Mouse (Mus musculus) hindbrain, postnatal 0 days (tissue): ENCODE data around the gene Lrrc4b. TPM values are rescaled to one million over a fixed set of nuclear protein-coding genes. Genes with fewer than 3 reads are reported as not detected.

ENCODE experiments used
- ATAC-seq: fragments of 200-750 bp; cut with Nextera tagmentation; 2 replicates; pipeline ENCODE4 v1.8.0; 2017; ENCODE audit warnings: mild to moderate bottlenecking, moderate TSS enrichment, moderate library complexity
- DNase-seq: peaks from one replicate; pipeline ENCODE4 v3.0.0-alpha.2; 2015; ENCODE audit warnings: low spot score
- H3K27ac ChIP-seq: fragments of 300-500 bp; sonication (generic); 2 replicates; pipeline ENCODE4 v1.5.1; 2014; ENCODE audit warnings: mild to moderate bottlenecking
- H3K27me3 ChIP-seq: fragments of 300-500 bp; sonication (generic); 2 replicates; pipeline ENCODE4 v1.6.1; 2014; ENCODE audit warnings: low read length, mixed read lengths; ENCODE audit not compliant: insufficient read depth
- H3K36me3 ChIP-seq: fragments of 300-500 bp; sonication (generic); 2 replicates; pipeline ENCODE4 v1.6.1; 2014; ENCODE audit warnings: low read length, mixed read lengths; ENCODE audit not compliant: insufficient read depth
- H3K4me1 ChIP-seq: fragments of 300-500 bp; sonication (generic); 2 replicates; pipeline ENCODE4 v1.6.1; 2014; ENCODE audit warnings: antibody characterized with exemption, low read length, mixed read lengths; ENCODE audit not compliant: insufficient read depth
- H3K4me2 ChIP-seq: fragments of 300-500 bp; sonication (generic); 2 replicates; pipeline ENCODE4 v1.6.1; 2014; ENCODE audit warnings: low read depth, mild to moderate bottlenecking, low read length, moderate library complexity, mixed read lengths
- H3K4me3 ChIP-seq: fragments of 300-500 bp; sonication (generic); 2 replicates; pipeline ENCODE4 v1.5.1; 2014; ENCODE audit warnings: low read length
- H3K9ac ChIP-seq: fragments of 300-500 bp; sonication (generic); replicated peaks from 2 replicates; pipeline ENCODE4 v1.6.1; 2014; ENCODE audit warnings: mild to moderate bottlenecking, low read length, moderate library complexity, mixed read lengths
- H3K9me3 ChIP-seq: fragments of 300-500 bp; sonication (generic); 2 replicates; pipeline ENCODE4 v1.6.1; 2016; ENCODE audit warnings: low read length, mixed read lengths
- CTCF ChIP-seq: IDR thresholded peaks from 2 replicates; pipeline ENCODE4 v1.5.1; 2016; ENCODE audit warnings: antibody characterized with exemption, control low read depth, low read depth
- WGBS: fragments of 180-500 bp; shearing (Covaris S2); extraction: QIAGEN DNeasy Blood & Tissue Kit; methylation state at CpG from one replicate; pipeline ENCODE4 v1.1.7; 2014; 5-methylcytosine and 5-hydroxymethylcytosine counted together
- polyA plus RNA-seq: library from polyadenylated mRNA; unstranded; fragments of >200 nt; fragmentation: Nextera tagmentation; extraction: Ambion mirVana; gene quantifications from 2 replicates; pipeline ENCODE4 v1.2.1, GENCODE M21; 2015
- total RNA-seq: library from RNA; depleted of rRNA; stranded (reverse); fragments of >200 nt; gene quantifications from 2 replicates; pipeline ENCODE4 v1.2.3, GENCODE M21; 2014

Gene Lrrc4b
- total and polyA plus RNA-seq, 2 experiments from 2014 or later, result 19.6 to 562 TPM

- no peak for ATAC-seq
Measured at GRCm38 (mm10) chr7:44484109-44484508, 55.3 kb downstream of the Lrrc4b start.

DNA sequence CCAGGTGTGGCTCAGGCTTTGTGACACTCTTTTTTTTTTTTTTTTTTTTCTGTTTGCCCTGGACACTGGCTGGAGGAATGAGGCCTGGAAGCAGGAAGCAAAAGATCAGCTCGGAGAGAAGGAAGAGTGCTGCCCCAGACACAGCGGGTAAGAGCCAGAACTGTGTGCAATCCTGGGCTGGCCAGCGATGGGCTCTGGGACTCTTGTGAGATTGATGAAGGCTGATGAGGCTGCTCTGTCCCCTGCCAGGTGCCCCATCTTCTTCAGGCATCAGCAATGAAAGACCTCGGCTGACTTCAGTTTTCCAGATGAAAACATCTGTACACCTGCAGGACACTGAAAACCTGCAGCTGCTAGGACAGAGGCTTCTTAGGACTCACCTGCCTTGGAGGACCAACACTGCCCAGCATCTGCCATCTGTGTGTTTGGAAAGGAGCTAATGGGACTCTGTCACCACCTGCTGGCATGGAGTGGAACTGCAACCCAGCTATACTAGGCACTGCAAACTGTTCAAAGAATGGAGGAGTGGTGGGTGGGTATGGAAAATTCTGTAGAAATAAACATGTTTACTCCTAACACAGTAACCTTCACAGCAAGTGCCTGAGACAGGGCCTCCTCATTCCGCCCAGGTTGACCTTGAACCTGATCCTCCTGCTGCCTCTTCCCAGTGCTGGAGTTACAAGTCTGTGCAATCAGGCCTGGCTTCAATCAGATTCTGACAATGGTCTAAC, 56.2 kb downstream of the Lrrc4b start:
- no peaks in the 10 kb centered on the region for H3K27me3 ChIP-seq
- peak; percentile 100 for TF ChIP-seq CTCF
- H3K9ac ChIP-seq, result no peak overlapping the region
- H3K9me3 ChIP-seq, result no peaks in the 10 kb centered on the region
- H3K27ac ChIP-seq, result no peak overlapping the region
- peaks cover 13% of the 10 kb centered on the region; the same call in 1 of the 2 replicates for H3K36me3 ChIP-seq
- 43% methylated on average over 5 of the region's 5 CpGs for WGBS
- peak; percentile 86 for ATAC-seq
- H3K4me3 ChIP-seq, result no peak overlapping the region
- peak; percentile 91 for DNase-seq
- no peak overlapping the region for H3K4me2 ChIP-seq
- no peaks in the 10 kb centered on the region for H3K4me1 ChIP-seq

More at GRCm38 (mm10) chr7:44484109-44484508, 55.3 kb downstream of the Lrrc4b start:
- Histone ChIP-seq H3K36me3 (0 out of 2 replicates have a peak, but pooled peaks cover 7% of the 10 kb centered on the region), H3K27ac (no peak overlapping the region), H3K27me3 (0 out of 2 replicates have a peak, but pooled peaks cover 4% of the 10 kb centered on the region), H3K9ac (no peak overlapping the region), H3K9me3 (no peaks in the 10 kb centered on the region), H3K4me1 (no peaks in the 10 kb centered on the region), H3K4me3 (no peak overlapping the region), H3K4me2 (no peak overlapping the region)
- no peak for DNase-seq
- no peak for TF ChIP-seq CTCF
- 100% methylated on average over 1 of the region's 1 CpGs for WGBS

GRCm38 (mm10) chr7:44485572-44486195, 56.9 kb downstream of the Lrrc4b start:
- H3K4me1 ChIP-seq, result no peaks in the 10 kb centered on the region
- H3K36me3 ChIP-seq, result peaks cover 20% of the 10 kb centered on the region; the same call in 1 of the 2 replicates
- DNase-seq (no peak), ATAC-seq (no peak)
- 73% methylated on average over 7 of the region's 7 CpGs for WGBS
- no peaks in the 10 kb centered on the region for H3K9me3 ChIP-seq
- no peak for TF ChIP-seq CTCF
- H3K4me3 ChIP-seq, result no peak overlapping the region
- no peaks in the 10 kb centered on the region for H3K27me3 ChIP-seq
- no peak overlapping the region for H3K27ac ChIP-seq
- no peak overlapping the region for H3K9ac ChIP-seq
- H3K4me2 ChIP-seq, result no peak overlapping the region

DNA sequence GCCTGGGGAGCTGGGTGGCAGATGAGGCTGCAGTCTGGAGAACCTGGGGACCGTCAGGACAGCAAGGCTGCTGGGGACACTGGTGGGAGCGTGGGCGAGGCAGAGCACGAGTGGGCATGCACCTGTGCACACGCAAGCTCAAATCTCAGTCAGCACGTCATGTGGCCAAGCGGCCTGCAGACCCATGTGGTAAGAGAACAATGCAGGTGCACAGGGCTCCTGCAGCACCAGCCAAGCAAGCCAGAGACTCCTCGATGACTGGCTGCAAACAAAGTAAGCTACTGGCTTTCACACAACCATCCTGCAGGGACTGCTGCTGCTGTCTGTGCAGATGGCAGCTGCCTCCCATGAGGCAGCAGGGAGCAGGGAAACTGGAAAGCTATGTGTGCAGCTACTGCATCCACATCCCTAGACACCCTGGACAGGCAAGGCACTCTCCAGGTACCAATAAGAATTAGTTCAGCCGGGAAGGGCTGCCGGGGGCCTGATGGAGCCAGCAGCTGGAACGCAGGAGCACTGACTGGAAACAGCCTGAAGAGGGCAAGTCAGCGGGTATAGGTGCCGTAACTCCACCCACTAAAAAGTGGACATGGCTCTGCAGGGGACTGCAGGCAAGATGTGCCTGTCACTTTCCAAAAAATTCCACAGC, 58.2 kb downstream of the Lrrc4b start:
- TF ChIP-seq CTCF, result no peak
- ATAC-seq, result peak; percentile 19
- Histone ChIP-seq H3K4me1 (no peaks in the 10 kb centered on the region), H3K27ac (no peak overlapping the region), H3K4me3 (no peak overlapping the region), H3K4me2 (no peak overlapping the region), H3K9ac (no peak overlapping the region), H3K27me3 (no peaks in the 10 kb centered on the region), H3K36me3 (peaks cover 33% of the 10 kb centered on the region), H3K9me3 (no peaks in the 10 kb centered on the region)
- 55% methylated on average over 13 of the region's 13 CpGs for WGBS
- no peak for DNase-seq

DNA sequence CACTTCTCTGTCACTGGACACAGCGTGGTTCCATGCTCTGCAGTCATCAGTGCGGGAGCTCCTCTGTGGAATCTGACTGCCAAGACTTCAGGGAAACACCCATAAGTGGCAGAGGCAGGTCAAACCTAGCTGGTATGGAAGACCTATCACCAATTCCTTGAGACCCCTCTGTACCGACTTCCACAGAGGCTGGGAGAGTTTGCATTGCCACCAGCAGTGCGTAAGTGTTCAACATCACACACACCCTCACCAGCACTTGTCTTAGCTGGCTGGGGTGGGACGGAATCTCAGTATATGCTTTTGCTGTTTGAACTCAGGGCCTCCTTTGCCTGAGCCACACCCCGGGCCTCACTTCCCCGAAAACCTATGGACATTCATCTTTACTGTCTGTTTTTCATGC, 59.1 kb downstream of the Lrrc4b start:
- no peak overlapping the region for H3K9ac ChIP-seq
- H3K27ac ChIP-seq, result no peak overlapping the region
- no peak overlapping the region for H3K4me3 ChIP-seq
- 82% methylated on average over 7 of the region's 7 CpGs for WGBS
- DNase-seq (peak; percentile 0), ATAC-seq (no peak)
- peaks cover 40% of the 10 kb centered on the region for H3K36me3 ChIP-seq
- H3K4me2 ChIP-seq, result no peak overlapping the region
- no peaks in the 10 kb centered on the region for H3K27me3 ChIP-seq
- TF ChIP-seq CTCF, result no peak
- no peaks in the 10 kb centered on the region for H3K4me1 ChIP-seq
- no peaks in the 10 kb centered on the region for H3K9me3 ChIP-seq

DNA sequence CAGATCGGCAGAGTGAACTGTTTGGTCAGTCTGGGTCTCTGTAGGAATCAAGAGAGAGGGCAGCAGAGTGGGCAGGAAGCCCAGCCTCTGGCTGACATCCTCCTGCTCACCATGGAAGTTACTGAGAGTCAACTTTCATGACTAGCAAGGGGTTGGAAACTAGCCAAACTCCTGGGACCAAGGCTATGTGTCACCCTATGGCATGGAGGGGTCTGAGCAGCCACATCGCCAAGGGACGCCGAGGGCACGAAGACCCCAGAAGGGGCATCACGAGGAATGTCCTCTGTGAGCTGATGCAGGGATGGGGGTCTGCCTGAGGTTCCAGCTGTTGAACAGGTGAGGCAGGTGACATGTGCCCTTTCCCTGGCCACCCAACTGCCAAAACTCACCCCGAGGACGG, 59.7 kb downstream of the Lrrc4b start:
- H3K9ac ChIP-seq, result no peak overlapping the region
- no peak overlapping the region for H3K4me3 ChIP-seq
- 86% methylated on average over 8 of the region's 8 CpGs for WGBS
- ATAC-seq, result no peak
- no peaks in the 10 kb centered on the region for H3K4me1 ChIP-seq
- H3K27ac ChIP-seq, result no peak overlapping the region
- TF ChIP-seq CTCF, result no peak
- peaks cover 43% of the 10 kb centered on the region for H3K36me3 ChIP-seq
- no peaks in the 10 kb centered on the region for H3K27me3 ChIP-seq
- H3K4me2 ChIP-seq, result no peak overlapping the region
- no peaks in the 10 kb centered on the region for H3K9me3 ChIP-seq
- DNase-seq, result peak; percentile 9
